Mouse (Mus musculus): Measurements from ENCODE around the gene Trub2.

Gene Trub2

GRCm38 (mm10) chr2:29787937-29788681 is at the start of gene Trub2:
Trub2 (minus strand) TSS chr2:29788502.
- in situ Hi-C loops (cut with MboI; ENCODE audit: low pct_unique_long_range_greater_than_20kb in 1 of 2, low sequenced_read_pairs in 2 of 2, unreplicated experiment in 1 of 2): no loop called here

DNA sequence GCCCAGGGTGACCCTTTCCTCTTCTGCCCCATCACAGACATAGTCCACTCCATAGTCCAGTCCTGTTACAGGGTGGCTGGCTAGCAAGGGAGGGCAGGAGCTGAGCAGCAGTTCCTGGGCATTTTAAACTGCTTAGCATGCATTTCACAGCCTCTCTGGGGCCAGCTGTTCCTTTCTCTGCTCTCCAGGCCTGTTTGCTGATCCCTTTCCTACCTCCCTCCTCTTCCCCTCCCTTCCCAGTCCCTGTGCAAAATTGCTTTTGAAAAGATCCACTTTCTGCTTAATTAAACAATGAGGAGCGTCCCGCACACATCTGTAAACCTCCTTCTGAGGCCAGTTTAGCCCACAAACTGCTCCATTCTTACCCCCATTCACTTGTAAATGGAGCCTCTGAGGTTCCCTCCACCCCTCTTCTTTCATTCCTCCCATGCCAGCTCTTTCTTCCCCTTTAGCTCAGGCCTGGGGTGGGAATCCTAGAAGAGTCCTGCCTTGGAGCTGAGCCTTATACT is 47.1 kb upstream of the Trub2 start:
- in situ Hi-C loops (cut with MboI; ENCODE audit: low pct_unique_long_range_greater_than_20kb in 1 of 2, low sequenced_read_pairs in 2 of 2, unreplicated experiment in 1 of 2): no loop called here

DNA sequence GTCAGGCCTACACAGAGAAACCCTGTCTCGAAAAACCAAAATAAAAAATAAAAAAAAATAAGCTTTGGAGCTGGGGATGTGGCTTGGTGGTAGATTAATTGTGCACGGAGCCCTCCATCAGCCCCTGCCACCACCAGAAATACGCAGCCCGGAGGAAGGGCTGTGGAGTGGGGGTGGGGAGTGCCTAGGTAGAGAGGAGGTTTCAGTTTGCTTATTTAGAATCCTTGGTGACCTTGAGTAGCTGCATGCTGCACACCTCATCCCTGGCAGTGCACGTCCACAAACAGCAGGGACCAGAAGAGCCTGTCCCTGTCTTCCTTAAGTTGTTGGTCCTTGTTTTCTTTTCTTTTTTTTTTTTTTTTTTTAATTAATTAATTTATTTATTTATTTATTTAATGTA is 45.5 kb upstream of the Trub2 start:
- in situ Hi-C loops (cut with MboI; ENCODE audit: low pct_unique_long_range_greater_than_20kb in 1 of 2, low sequenced_read_pairs in 2 of 2, unreplicated experiment in 1 of 2): no loop called here

DNA sequence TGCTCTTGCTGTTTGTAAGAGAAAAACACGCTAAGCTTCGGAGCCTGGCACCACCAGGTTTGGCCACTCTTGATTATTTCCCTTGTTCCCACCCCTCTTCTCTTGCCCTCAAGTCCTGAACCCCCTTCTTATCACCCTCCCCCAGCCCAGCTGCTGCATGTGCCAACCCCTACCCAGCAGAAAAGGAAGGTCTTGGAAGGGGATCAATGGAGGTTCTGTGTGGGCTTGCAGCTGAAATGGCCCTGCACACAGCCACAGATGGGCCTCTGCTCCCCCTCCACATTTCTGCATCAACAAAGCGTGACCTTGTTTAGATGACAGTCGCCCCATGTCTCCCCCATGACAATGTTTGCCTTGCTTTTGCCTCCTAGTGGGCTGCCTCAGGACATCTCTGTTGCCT is 42.8 kb upstream of the Trub2 start:
- in situ Hi-C loops (cut with MboI; ENCODE audit: low pct_unique_long_range_greater_than_20kb in 1 of 2, low sequenced_read_pairs in 2 of 2, unreplicated experiment in 1 of 2): no loop called here

DNA sequence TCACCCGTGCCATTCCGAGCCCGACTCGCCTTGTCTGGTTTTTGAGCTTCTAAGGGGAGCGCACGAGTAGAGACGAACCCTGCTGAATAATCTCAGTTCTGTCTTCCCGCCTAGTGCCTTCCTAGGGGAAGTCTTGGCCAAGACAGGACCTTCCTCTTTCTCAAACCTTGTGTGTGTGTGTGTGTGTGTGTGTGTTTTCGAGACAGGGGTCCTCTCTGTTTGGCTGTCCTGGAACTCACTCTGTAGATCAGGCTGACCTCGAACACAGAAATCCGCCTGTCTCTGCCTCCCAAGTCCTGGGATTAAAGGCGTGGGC is 39.4 kb upstream of the Trub2 start:
- in situ Hi-C loops (cut with MboI; ENCODE audit: low pct_unique_long_range_greater_than_20kb in 1 of 2, low sequenced_read_pairs in 2 of 2, unreplicated experiment in 1 of 2): no loop called here

- in situ Hi-C loops (cut with MboI; ENCODE audit: low pct_unique_long_range_greater_than_20kb in 1 of 2, low sequenced_read_pairs in 2 of 2, unreplicated experiment in 1 of 2): no loop called here
Measured at GRCm38 (mm10) chr2:29826926-29827708, 38.8 kb upstream of the Trub2 start.

DNA sequence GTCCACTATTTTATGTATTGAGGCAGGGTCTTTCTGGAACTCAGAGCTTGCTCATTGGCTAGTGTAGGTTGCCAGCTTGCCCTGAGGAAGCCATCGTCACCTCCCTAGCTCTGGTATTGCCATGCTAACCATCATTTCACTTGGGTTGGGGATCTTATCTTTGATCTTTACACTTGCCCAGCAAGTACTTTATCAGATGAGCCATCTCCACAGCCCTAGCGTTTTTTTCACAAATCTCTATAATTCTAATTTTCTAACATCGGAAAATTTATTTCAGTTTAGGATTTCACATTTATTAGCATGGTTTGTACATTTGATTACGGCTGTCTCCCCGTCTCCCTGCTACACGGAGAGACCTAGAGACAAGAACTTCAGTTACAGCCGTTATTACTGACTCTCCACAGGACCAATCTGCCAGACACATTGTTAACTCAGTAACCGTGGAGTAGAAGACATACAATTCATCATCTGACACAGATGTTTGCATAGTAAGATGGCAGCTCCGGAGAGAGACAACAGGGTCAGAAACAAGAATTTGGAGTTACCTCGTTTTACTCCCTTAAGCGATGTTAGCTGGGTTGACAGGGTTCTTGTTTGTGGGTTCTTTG is 38.1 kb upstream of the Trub2 start:
- in situ Hi-C loops (cut with MboI; ENCODE audit: low pct_unique_long_range_greater_than_20kb in 1 of 2, low sequenced_read_pairs in 2 of 2, unreplicated experiment in 1 of 2): no loop called here

GRCm38 (mm10) chr2:29820025-29820817 is 31.9 kb upstream of the Trub2 start, which contains the start of gene Urm1:
Urm1 (plus strand) TSS chr2:29820075.
- in situ Hi-C loops (cut with MboI; ENCODE audit: low pct_unique_long_range_greater_than_20kb in 1 of 2, low sequenced_read_pairs in 2 of 2, unreplicated experiment in 1 of 2): no loop called here

- in situ Hi-C loops (cut with MboI; ENCODE audit: low pct_unique_long_range_greater_than_20kb in 1 of 2, low sequenced_read_pairs in 2 of 2, unreplicated experiment in 1 of 2): loop anchor here (5.0 kb wide), 2 partner anchors 33 to 38 kb away; no protein-coding TSS in a partner anchor
Measured at GRCm38 (mm10) chr2:29819363-29819762, 31.1 kb upstream of the Trub2 start.

GRCm38 (mm10) chr2:29817426-29818232 is 29.3 kb upstream of the Trub2 start:
- in situ Hi-C loops (cut with MboI; ENCODE audit: low pct_unique_long_range_greater_than_20kb in 1 of 2, low sequenced_read_pairs in 2 of 2, unreplicated experiment in 1 of 2): loop anchor here (5.0 kb wide), 2 partner anchors 35 to 40 kb away; no protein-coding TSS in a partner anchor

DNA sequence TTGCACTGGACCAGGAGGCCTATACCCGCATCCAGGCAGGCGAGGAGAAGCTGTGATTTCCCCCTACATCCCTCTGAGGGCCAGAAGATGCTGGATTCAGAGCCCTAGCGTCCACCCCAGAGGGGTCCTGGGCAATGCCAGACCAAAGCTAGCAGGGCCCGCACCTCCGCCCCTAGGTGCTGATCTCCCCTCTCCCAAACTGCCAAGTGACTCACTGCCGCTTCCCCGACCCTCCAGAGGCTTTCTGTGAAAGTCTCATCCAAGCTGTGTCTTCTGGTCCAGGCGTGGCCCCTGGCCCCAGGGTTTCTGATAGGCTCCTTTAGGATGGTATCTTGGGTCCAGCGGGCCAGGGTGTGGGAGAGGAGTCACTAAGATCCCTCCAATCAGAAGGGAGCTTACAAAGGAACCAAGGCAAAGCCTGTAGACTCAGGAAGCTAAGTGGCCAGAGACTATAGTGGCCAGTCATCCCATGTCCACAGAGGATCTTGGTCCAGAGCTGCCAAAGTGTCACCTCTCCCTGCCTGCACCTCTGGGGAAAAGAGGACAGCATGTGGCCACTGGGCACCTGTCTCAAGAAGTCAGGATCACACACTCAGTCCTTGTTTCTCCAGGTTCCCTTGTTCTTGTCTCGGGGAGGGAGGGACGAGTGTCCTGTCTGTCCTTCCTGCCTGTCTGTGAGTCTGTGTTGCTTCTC is 27.5 kb upstream of the Trub2 start:
- in situ Hi-C loops (cut with MboI; ENCODE audit: low pct_unique_long_range_greater_than_20kb in 1 of 2, low sequenced_read_pairs in 2 of 2, unreplicated experiment in 1 of 2): loop anchor here (5.0 kb wide), 2 partner anchors 36 to 41 kb away; no protein-coding TSS in a partner anchor

DNA sequence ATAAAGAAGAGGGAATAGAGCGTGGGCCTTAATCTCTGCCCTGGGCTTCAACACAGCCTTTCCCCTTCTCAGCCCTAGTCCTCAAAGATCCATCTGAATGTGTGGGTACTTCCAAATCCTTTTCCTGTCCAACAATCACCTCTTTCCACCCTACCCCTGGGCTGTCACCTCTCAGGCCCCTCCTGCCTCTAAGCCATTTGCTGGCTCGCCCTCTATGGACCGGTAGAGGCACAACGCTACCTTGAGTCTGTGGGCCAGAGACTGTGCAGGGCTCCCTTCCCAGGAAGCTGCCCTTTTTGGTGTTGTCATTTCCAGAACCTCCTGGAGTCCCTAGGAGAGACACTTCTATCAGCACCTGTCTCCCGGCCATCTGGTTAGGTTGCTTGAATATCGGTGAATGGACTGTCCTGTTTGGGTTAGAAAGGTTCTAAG is 15.1 kb upstream of the Trub2 start:
- in situ Hi-C loops (cut with MboI; ENCODE audit: low pct_unique_long_range_greater_than_20kb in 1 of 2, low sequenced_read_pairs in 2 of 2, unreplicated experiment in 1 of 2): no loop called here

- in situ Hi-C loops (cut with MboI; ENCODE audit: low pct_unique_long_range_greater_than_20kb in 1 of 2, low sequenced_read_pairs in 2 of 2, unreplicated experiment in 1 of 2): no loop called here
Measured at GRCm38 (mm10) chr2:29802827-29803201, 14.5 kb upstream of the Trub2 start.

DNA sequence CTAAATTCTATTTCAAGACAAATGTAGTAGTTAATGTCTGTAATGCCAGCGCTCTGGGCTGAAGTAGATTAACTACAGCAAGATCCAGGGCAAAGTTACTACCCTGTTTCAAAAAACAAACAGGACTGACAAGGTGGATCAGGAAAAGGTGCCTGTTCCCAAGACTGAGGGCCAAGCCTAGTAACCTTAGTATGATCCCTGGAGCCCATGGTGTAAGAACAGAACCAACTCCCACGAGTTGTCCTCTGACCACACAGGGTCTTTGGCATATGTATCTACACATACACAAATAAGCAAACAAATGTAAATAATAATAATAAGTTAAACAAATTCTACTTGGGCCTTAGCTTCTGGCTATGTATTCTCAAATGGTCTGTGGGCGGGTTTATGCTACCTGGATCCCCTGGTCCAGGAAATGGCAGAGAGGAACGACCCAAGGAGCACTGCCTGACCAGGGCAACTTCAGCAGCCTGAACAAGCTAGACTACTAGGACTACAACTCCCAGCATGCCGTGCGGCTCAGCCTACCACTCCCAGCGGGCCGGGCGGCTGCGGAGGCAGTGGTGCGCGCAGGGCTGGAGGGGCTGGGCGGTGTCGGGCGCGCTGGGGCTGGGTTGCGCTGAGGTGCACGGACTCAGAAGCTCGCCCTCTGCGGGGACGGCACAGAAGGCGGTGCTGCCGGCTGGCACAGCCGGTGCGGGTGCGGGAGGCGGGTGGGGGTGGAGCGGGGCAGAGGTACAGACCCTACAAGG is 13.9 kb upstream of the Trub2 start, which contains the start of gene Slc27a4:
Gene Slc27a4, plus strand, starts transcription at position 560 of the 752 bp plus-strand sequence.
- in situ Hi-C loops (cut with MboI; ENCODE audit: low pct_unique_long_range_greater_than_20kb in 1 of 2, low sequenced_read_pairs in 2 of 2, unreplicated experiment in 1 of 2): no loop called here

- in situ Hi-C loops (cut with MboI; ENCODE audit: low pct_unique_long_range_greater_than_20kb in 1 of 2, low sequenced_read_pairs in 2 of 2, unreplicated experiment in 1 of 2): no loop called here
Measured at GRCm38 (mm10) chr2:29792772-29793487, 4.6 kb upstream of the Trub2 start.
